Mouse (Mus musculus): ENCODE results near the gene Cdk6.

DNA sequence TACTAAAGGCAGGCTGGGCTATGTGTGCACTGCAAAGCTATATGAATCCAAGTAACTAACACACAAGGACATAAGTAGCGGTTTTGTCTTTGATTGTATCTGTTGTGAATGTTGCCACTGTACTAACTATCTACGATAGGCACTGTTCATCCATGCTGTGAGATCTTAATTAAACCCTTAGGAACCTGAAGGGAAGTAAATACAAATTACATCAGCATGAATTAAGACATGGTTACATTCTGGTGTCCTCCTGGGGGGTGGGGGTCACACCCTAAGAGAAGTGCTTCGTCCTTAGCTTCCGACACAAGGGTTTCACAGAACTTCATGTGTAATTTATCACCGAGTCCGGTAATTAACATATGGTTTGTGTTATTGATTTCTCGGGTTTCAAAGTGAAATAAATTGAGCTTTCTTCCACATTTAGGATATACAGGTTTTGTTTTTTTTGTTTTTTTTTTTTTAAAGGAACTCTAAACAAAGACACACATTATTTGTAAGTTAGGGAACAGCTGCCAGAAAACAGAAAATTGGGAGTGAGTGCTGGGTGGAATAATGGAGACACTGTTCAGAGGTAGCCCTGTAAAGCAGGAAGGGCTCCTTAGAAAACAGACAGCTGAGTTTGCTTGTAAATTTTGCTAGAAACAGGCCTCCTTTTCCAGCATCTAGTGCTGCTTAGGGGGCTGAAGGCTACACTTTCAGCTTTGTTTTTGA is 58.7 kb downstream of the Cdk6 start:
- no peak for TF ChIP-seq CTCF (conservative IDR thresholded peaks at IDR 0.05 in 1 of 2, IDR thresholded peaks at IDR 0.05 in 1 of 2; ENCODE audit: low read depth in 2 of 2, low read length in 2 of 2)
- no peak for TF ChIP-seq USF1 (IDR thresholded peaks at IDR 0.05; ENCODE audit: low read depth, low read length)
- no peak for TF ChIP-seq MAZ (IDR thresholded peaks at IDR 0.05; ENCODE audit: low read depth, low read length)
- no peak for TF ChIP-seq POLR2A (IDR thresholded peaks at IDR 0.05; ENCODE audit: low read depth, low read length)

Measured in CH12.LX (cell line).